Mouse (Mus musculus) myocyte (in vitro differentiated cells): Measurements from ENCODE around the gene Gng7.

ENCODE experiments used
- E2F4 ChIP-seq: IDR thresholded peaks from one replicate; pipeline ENCODE4 v1.6.1; 2011; ENCODE audit warnings: mild to moderate bottlenecking, control low read depth, moderate library complexity; ENCODE audit not compliant: insufficient read depth
- USF1 ChIP-seq: IDR thresholded peaks from one replicate; pipeline ENCODE4 v1.6.1; 2011; ENCODE audit warnings: low read depth, mild to moderate bottlenecking, control low read depth, moderate library complexity

- no peak for TF ChIP-seq E2F4
- TF ChIP-seq USF1, result no peak
Observed at GRCm38 (mm10) chr10:80971533-80971932, 43.2 kb downstream of the Gng7 start.
